Mouse (Mus musculus): ENCODE measurements around the gene Acacb.

DNA sequence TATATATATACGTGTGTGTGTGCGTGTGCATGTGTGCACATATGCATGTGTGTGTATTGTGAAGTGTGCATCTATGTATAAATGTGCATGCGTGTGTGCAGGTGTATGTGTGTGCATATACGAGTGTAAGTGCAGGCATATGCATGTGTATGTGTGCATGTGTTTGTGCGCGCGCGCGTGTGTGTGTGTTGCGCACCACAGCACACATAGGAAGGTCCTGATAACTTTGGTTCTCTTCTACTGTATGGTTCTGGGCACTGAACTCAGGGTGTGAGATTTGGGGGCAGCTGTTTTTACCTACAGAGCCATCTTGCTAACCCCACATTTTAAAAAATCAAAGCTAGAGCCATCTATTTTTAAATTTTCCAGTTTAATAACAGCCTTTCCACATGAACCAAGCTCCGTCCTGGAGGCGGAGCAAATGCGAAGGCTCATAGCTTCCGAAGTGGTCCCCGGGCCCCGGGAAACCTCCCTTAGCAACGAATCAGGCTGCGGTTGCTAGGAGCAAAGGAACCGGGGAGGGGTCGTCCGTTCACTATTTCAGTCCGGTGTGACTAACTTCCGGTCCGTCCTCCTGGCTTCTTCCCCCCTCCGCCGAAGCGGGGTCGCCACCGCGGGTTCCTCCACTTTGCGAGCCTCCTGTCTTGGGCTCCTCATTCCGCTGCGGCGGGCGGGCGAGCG lies 46.5 kb upstream of the Acacb start:
- TF ChIP-seq CTCF (IDR thresholded peaks at IDR 0.05; ENCODE audit: low read depth, low read length) (no peak), GATA1 (IDR thresholded peaks at IDR 0.05; ENCODE audit: borderline replicate concordance, low read length) (no peak), GATA2 (IDR thresholded peaks at IDR 0.05; ENCODE audit: borderline replicate concordance, low read depth, low read length) (no peak)

All from G1E (cell line).